Mouse (Mus musculus) embryonic facial prominence, embryonic 14.5 days (tissue): Measurements from ENCODE around the gene Rab22a. TPM values are rescaled to one million over a fixed set of nuclear protein-coding genes. Genes with fewer than 3 reads are reported as not detected.

Experiments
- ATAC-seq: fragments of 200-750 bp; cut with Nextera tagmentation; 2 replicates; pipeline ENCODE4 v1.8.0; 2017; ENCODE audit warnings: low read depth, moderate number of reproducible peaks, moderate TSS enrichment
- DNase-seq: peaks from one replicate; pipeline ENCODE4 v3.0.0-alpha.2; 2015; ENCODE audit warnings: low spot score
- H3K27ac ChIP-seq: fragments of 300-500 bp; sonication (generic); replicated peaks from 2 replicates; pipeline ENCODE4 v1.5.1; 2014; ENCODE audit warnings: low read depth, mild to moderate bottlenecking, low read length, moderate library complexity
- H3K27me3 ChIP-seq: fragments of 300-500 bp; sonication (generic); replicated peaks from 2 replicates; pipeline ENCODE4 v1.6.1; 2014; ENCODE audit warnings: low read length; ENCODE audit not compliant: control insufficient read depth, insufficient read depth
- H3K36me3 ChIP-seq: fragments of 300-500 bp; sonication (generic); 2 replicates; pipeline ENCODE4 v1.6.1; 2014; ENCODE audit warnings: low read length, mixed read lengths; ENCODE audit not compliant: control insufficient read depth, insufficient read depth
- H3K4me1 ChIP-seq: fragments of 300-500 bp; sonication (generic); 2 replicates; pipeline ENCODE4 v1.6.1; 2014; ENCODE audit warnings: antibody characterized with exemption, low read length; ENCODE audit not compliant: control insufficient read depth, insufficient read depth
- H3K4me2 ChIP-seq: fragments of 300-500 bp; sonication (generic); 2 replicates; pipeline ENCODE4 v1.6.1; 2014; ENCODE audit warnings: low read depth, mild to moderate bottlenecking, low read length, moderate library complexity, mixed read lengths
- H3K4me3 ChIP-seq: fragments of 300-500 bp; sonication (generic); 2 replicates; pipeline ENCODE4 v1.5.1; 2014; ENCODE audit warnings: low read depth, mild to moderate bottlenecking, low read length
- H3K9ac ChIP-seq: fragments of 300-500 bp; sonication (generic); 2 replicates; pipeline ENCODE4 v1.6.1; 2014; ENCODE audit warnings: low read depth, mild to moderate bottlenecking, low read length, moderate library complexity, mixed read lengths
- H3K9me3 ChIP-seq: fragments of 300-500 bp; sonication (generic); 2 replicates; pipeline ENCODE4 v1.6.1; 2016; ENCODE audit warnings: low read length; ENCODE audit not compliant: control insufficient read depth
- WGBS: fragments of 180-500 bp; shearing (Covaris S2); extraction: QIAGEN DNeasy Blood & Tissue Kit; methylation state at CpG from one replicate; pipeline ENCODE4 v1.1.7; 2014; 5-methylcytosine and 5-hydroxymethylcytosine counted together
- polyA plus RNA-seq: library from polyadenylated mRNA; unstranded; fragments of >200 nt; fragmentation: Nextera tagmentation; extraction: Ambion mirVana; gene quantifications from 2 replicates; pipeline ENCODE4 v1.2.1, GENCODE M21; 2014

Gene Rab22a
- polyA plus RNA-seq: 47.5 and 50.8 TPM in 2 replicates

DNA sequence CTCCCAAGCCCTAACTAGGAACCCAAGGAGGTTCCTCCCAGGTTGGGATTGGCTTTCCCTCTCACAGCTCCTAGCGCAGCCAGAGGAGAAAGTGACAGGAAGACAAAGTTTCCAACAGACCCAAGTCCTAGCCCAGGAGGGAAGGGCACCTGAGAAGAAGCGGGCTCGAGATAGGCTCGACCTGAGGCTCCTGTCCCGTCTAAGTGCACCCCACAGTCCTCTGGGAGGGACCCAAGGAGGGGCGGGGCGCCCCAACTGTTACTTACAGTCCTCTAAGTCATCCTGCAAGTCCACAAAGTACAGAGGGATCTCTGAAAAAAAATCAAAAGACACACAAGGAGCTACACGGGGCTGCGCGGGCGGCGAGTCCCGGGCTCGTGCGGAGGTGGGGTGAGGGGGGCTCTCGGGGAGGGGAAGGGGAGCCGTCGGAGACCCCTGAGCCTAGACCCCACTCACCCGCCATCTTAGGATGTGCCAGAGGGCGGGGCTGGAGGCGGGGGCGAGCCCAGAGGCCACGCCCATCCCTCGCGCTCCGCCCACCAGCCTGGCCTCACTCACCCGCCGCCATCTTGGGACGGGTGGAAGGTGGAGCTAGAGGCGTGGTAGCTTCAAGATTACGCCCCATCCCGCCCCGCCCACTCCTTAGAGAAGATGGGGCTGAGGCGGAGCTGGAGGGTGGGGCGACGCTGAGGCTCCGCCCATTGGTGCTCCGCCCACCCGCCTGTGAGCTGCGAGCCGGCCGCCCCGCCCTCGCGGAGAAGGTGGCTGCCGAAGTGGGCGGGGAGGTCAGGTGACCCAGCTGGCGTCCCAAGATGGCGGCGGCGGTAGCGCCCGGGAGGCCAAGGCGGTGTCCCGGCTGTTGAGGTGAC, at the start of gene Rab22a:
Gene Rab22a, plus strand, starts transcription at position 704 of the 869 bp plus-strand sequence.
- Histone ChIP-seq H3K4me3 (peak within 1 kb of the TSS; percentile 98), H3K27ac (peak within 1 kb of the TSS; percentile 67), H3K36me3 (peaks cover 27% of the 10 kb centered on the region), H3K4me1 (peaks cover 24% of the 10 kb centered on the region), H3K27me3 (no peaks in the 10 kb centered on the region), H3K9me3 (no peaks in the 10 kb centered on the region), H3K9ac (peak within 1 kb of the TSS; percentile 96), H3K4me2 (peak within 1 kb of the TSS; percentile 80)
- ATAC-seq (peak; percentile 96), DNase-seq (peak; percentile 99)
- WGBS: 3% methylated on average over 14 of the region's 55 CpGs

DNA sequence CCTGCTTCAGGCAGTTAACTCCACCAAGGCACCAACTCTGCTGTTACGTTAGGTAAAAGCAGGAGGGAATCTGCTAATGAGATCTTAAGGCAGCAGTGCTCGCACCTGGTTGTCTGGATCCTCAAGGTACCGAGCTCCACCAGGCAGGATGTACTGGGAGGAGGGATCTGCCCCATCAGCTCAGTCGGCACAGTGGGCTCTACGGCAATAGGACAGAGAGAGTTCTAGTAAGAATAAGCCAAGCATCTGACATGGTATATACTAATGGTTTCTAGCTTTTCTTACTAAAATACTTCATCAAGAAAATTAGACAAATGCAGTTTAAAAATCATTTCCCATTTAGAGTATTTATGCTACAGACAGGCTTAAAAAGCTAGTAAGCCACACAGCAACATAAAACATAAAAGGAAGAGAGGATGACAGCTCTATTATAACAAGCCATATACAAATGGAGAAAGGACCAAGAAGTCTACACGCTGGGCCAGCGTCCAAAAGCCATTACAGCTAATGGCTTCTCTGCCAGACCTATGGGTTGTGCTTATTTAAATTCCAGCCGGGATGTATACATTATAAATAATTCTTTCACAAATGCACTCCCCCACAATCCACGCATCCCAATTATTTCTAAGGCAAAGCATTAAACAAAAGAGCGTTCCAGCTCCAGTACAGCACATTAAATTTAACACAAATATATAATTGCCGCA, 44.0 kb upstream of the Rab22a start:
- H3K27ac ChIP-seq: no peak overlapping the region
- no peak overlapping the region for H3K4me2 ChIP-seq
- WGBS: 82% methylated on average over 11 of the region's 11 CpGs
- H3K9ac ChIP-seq: no peak overlapping the region
- ATAC-seq: no peak
- H3K36me3 ChIP-seq: peaks cover 13% of the 10 kb centered on the region; the same call in 1 of the 2 replicates
- H3K9me3 ChIP-seq: no peaks in the 10 kb centered on the region
- no peaks in the 10 kb centered on the region for H3K4me1 ChIP-seq
- no peak overlapping the region for H3K4me3 ChIP-seq
- DNase-seq: peak; percentile 48
- no peaks in the 10 kb centered on the region for H3K27me3 ChIP-seq

DNA sequence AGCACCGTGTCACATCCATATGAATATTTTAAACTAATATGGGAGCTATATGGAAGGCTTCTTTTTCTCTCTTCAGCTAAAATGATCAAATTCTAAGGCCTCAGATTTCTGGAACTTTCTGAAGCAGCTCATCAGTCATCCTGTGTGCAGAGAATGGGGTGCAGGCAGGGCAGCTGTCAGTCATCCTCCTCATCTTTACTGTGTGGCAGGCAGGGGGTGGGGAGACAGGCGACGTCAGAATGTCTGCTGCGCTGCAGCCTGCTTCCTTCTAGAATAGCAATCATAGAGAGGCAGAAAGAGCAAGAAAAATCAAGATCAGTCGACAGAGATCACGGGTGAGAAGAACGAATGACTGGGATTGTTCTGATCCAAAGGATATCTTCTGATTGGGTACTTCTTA, 43.4 kb upstream of the Rab22a start:
- no peak overlapping the region for H3K9ac ChIP-seq
- DNase-seq (no peak), ATAC-seq (no peak)
- H3K9me3 ChIP-seq: no peaks in the 10 kb centered on the region
- peaks cover 11% of the 10 kb centered on the region; the same call in 1 of the 2 replicates for H3K36me3 ChIP-seq
- H3K4me3 ChIP-seq: no peak overlapping the region
- 76% methylated on average over 7 of the region's 7 CpGs for WGBS
- H3K27me3 ChIP-seq: no peaks in the 10 kb centered on the region
- H3K4me1 ChIP-seq: no peaks in the 10 kb centered on the region
- H3K27ac ChIP-seq: no peak overlapping the region
- H3K4me2 ChIP-seq: no peak overlapping the region

DNA sequence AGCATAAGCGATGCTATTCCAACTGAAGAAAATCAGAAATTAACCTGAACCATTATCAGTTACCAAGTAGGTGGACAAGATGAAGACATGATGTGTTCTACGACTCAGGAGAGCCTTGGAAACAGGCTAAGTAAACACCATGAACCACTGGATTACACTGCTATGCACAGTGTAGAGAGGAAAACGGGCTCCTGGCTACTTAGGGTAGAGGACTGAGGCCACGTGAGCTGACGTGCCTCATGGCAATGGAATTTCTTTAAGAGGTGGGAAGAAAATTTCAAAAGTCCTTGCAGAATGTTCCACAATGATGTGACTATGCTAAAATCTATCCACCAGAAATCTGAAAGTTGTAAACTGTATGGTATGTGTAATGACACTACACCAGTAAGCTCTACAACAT, 40.4 kb upstream of the Rab22a start:
- 0 out of 2 replicates have a peak, but pooled peaks cover 6% of the 10 kb centered on the region for H3K4me1 ChIP-seq
- peaks cover 11% of the 10 kb centered on the region; the same call in 1 of the 2 replicates for H3K36me3 ChIP-seq
- no peak overlapping the region for H3K4me3 ChIP-seq
- no peak overlapping the region for H3K4me2 ChIP-seq
- WGBS: 88% methylated on average over 5 of the region's 5 CpGs
- no peak overlapping the region for H3K9ac ChIP-seq
- no peaks in the 10 kb centered on the region for H3K9me3 ChIP-seq
- H3K27ac ChIP-seq: no peak overlapping the region
- no peak for DNase-seq
- ATAC-seq: no peak
- no peaks in the 10 kb centered on the region for H3K27me3 ChIP-seq

DNA sequence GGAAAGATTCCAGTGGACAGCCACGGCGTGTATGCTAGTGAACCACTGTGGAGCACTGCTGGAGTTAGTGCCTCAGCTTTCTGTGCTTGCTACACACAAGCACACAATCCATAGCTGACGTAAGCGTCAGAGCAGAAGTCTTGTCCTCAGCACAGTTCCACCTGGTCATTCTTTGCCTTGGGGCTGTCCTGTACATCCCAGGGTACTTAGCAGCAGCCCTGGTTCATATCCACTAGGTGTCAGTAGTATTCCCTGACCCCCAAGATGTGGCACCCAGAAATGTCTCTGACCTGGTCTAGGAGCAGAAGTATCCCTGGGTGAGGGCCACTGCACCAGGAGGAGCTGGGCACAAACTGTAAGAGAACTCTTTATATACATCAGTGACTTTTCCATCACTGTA, 38.9 kb upstream of the Rab22a start:
- Histone ChIP-seq H3K27me3 (no peaks in the 10 kb centered on the region), H3K4me2 (no peak overlapping the region), H3K9me3 (no peaks in the 10 kb centered on the region), H3K4me1 (0 out of 2 replicates have a peak, but pooled peaks cover 6% of the 10 kb centered on the region), H3K36me3 (no peaks in the 10 kb centered on the region), H3K4me3 (no peak overlapping the region), H3K27ac (no peak overlapping the region), H3K9ac (no peak overlapping the region)
- no peak for ATAC-seq
- WGBS: 88% methylated on average over 4 of the region's 4 CpGs
- no peak for DNase-seq

DNA sequence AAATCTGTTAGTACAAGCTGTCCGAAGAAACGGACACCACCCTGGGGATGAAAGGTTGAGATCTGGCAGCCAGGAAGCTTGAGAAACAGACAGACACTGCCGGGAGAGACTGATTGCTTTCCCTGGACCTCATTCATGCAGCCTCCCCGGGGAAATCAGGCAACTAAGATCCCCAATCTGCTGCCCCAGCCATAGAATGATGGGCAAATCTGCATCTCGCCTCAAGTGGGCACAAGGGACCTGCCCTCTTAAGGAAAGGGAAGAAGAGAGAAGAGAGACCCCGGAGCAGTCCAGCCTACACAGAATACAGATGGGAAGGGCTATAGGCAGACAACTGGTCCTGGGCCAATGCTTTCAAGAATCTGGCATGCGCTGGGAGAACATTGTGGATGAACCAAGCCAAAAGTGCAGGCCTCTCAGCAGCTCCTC, 37.4 kb upstream of the Rab22a start:
- Histone ChIP-seq H3K27ac (no peak overlapping the region), H3K4me3 (no peak overlapping the region), H3K4me1 (0 out of 2 replicates have a peak, but pooled peaks cover 6% of the 10 kb centered on the region), H3K36me3 (no peaks in the 10 kb centered on the region), H3K9ac (no peak overlapping the region), H3K9me3 (no peaks in the 10 kb centered on the region), H3K27me3 (no peaks in the 10 kb centered on the region), H3K4me2 (no peak overlapping the region)
- DNase-seq (peak; percentile 74), ATAC-seq (peak; percentile 62; the same call in 1 of the 2 replicates)
- 45% methylated on average over 7 of the region's 7 CpGs for WGBS

DNA sequence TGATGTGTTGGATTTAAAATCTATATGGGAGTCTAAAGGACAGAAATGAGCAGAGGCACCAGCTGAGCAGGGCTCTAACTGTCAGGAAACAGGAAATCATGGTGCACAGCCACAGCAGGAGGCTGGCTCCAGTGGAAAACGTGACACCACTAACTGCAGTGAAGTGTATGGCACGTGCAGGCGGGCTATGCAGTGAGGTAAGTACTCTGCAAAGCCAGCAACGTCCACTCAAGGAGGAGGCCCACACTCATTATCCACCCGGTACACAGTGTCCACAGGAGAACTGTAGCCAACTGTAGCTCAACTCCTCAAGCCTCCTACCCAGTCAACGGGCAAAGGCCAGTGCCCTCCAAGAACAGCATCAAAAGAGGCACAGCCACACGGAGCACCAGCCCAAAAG, 34.9 kb upstream of the Rab22a start:
- ATAC-seq (no peak), DNase-seq (no peak)
- WGBS: 59% methylated on average over 7 of the region's 7 CpGs
- H3K4me1 ChIP-seq: 0 out of 2 replicates have a peak, but pooled peaks cover 6% of the 10 kb centered on the region
- no peak overlapping the region for H3K9ac ChIP-seq
- H3K4me2 ChIP-seq: no peak overlapping the region
- H3K27me3 ChIP-seq: no peaks in the 10 kb centered on the region
- H3K9me3 ChIP-seq: no peaks in the 10 kb centered on the region
- no peak overlapping the region for H3K4me3 ChIP-seq
- H3K36me3 ChIP-seq: no peaks in the 10 kb centered on the region
- H3K27ac ChIP-seq: no peak overlapping the region

DNA sequence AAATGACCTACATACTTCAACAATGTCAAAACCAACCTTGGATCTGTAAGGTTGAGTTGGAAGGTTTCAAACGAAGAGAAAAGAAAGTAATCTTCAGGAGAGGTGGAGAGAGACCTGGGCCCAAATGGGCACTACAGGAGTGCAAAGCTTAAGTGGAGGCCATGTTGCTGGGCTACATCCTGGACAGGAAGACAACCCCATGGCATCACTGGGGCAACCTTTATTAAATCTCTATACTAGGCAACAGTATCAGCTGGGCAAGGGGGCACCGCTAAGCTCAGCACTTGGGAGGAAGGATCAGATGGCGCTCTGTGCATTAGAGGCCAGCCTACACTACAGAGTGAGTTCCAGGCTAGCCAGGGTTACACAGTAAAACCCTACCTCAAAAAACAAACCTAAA, 33.8 kb upstream of the Rab22a start:
- 0 out of 2 replicates have a peak, but pooled peaks cover 6% of the 10 kb centered on the region for H3K4me1 ChIP-seq
- H3K4me3 ChIP-seq: no peak overlapping the region
- no peaks in the 10 kb centered on the region for H3K27me3 ChIP-seq
- no peak overlapping the region for H3K27ac ChIP-seq
- no peak for DNase-seq
- 92% methylated on average over 3 of the region's 3 CpGs for WGBS
- ATAC-seq: no peak
- no peaks in the 10 kb centered on the region for H3K9me3 ChIP-seq
- no peak overlapping the region for H3K9ac ChIP-seq
- no peaks in the 10 kb centered on the region for H3K36me3 ChIP-seq
- H3K4me2 ChIP-seq: no peak overlapping the region
